Mouse (Mus musculus) kidney, embryonic 15.5 days (tissue): Measurements from ENCODE around the gene Rpusd1. TPM values are rescaled to one million over a fixed set of nuclear protein-coding genes. Genes with fewer than 3 reads are reported as not detected.

Experiments used
- ATAC-seq: fragments of 200-750 bp; cut with Nextera tagmentation; replicated peaks from 2 replicates; pipeline ENCODE4 v1.8.0; 2017; ENCODE audit warnings: moderate TSS enrichment; ENCODE audit not compliant: low FRiP score
- H3K27ac ChIP-seq: fragments of 300-500 bp; sonication (generic); 2 replicates; pipeline ENCODE4 v1.5.1; 2015; ENCODE audit warnings: mild to moderate bottlenecking, inconsistent platforms
- H3K27me3 ChIP-seq: fragments of 300-500 bp; sonication (generic); 2 replicates; pipeline ENCODE4 v1.6.1; 2015; ENCODE audit warnings: inconsistent platforms
- H3K36me3 ChIP-seq: fragments of 300-500 bp; sonication (generic); 2 replicates; pipeline ENCODE4 v1.6.1; 2015; ENCODE audit warnings: inconsistent platforms
- H3K4me1 ChIP-seq: fragments of 300-500 bp; sonication (generic); 2 replicates; pipeline ENCODE4 v1.6.1; 2015; ENCODE audit warnings: inconsistent platforms
- H3K4me2 ChIP-seq: fragments of 300-500 bp; sonication (generic); 2 replicates; pipeline ENCODE4 v1.6.1; 2015; ENCODE audit warnings: moderate library complexity, mild to moderate bottlenecking, inconsistent platforms
- H3K4me3 ChIP-seq: fragments of 300-500 bp; sonication (generic); replicated peaks from 2 replicates; pipeline ENCODE4 v1.5.1; 2015; ENCODE audit warnings: mild to moderate bottlenecking, inconsistent platforms
- H3K9ac ChIP-seq: fragments of 300-500 bp; sonication (generic); 2 replicates; pipeline ENCODE4 v1.6.1; 2015; ENCODE audit warnings: mild to moderate bottlenecking, inconsistent platforms
- H3K9me3 ChIP-seq: fragments of 300-500 bp; sonication (generic); replicated peaks from 2 replicates; pipeline ENCODE4 v1.6.1; 2016; ENCODE audit warnings: inconsistent platforms
- WGBS: fragments of 180-500 bp; shearing (Covaris S2); methylation state at CpG from one replicate; pipeline ENCODE4 v1.1.7; 2015; ENCODE audit warnings: mixed read lengths; 5-methylcytosine and 5-hydroxymethylcytosine counted together
- microRNA-seq: library from miRNA; unstranded; fragments of <30 nt; microRNA quantifications from one replicate; pipeline ENCODE4, GENCODE M21; 2016
- polyA plus RNA-seq: library from polyadenylated mRNA; unstranded; fragments of >200 nt; fragmentation: Nextera tagmentation; extraction: Ambion mirVana; gene quantifications from 2 replicates; pipeline ENCODE4 v1.2.1, GENCODE M21; 2015

Rpusd1 gene
- polyA plus RNA-seq, 1 experiment from 2014 or later, result 20.7 TPM

DNA sequence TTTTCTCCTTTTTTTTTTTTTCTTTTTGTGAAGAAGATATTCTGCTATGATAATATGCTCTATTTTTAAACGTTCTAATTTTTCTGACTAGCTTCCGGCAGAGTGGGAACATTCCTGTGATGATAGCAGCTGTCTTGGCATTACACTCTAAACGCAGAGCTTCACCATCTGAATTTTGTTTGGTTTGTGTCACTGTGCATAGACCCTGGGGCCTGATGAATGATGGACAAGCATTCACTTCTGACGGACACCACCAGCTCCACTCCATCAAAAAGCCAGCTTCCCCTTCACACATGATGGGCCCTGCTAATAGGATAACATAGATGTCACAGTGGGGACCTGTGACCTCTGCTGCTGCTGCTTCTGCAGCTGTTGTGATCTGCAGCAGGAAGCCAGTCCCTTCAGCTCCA lies 34.1 kb downstream of the Rpusd1 start:
- no peak overlapping the region for H3K4me2 ChIP-seq
- no peak overlapping the region for H3K4me3 ChIP-seq

DNA sequence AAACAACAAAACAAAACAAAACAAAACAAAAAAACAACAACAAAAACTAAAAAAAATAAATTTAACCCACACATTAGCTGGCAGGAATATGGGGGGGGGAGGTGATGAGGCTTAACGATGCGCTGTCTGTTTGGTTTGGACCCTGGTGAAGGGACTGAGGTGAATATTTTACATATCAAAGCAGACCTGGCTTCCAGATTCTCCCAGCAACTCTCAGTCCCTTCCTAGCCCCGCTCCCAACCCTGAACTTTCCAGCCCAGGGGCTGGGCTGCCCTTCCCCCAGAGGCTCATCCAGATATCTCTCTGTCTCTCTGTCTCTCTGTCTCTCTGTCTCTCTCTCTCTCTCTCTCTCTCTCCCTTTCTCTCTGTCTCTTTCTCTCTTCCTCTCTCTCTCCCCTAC lies 35.1 kb downstream of the Rpusd1 start:
- H3K9me3 ChIP-seq, result no peaks in the 10 kb centered on the region
- no peak overlapping the region for H3K4me3 ChIP-seq
- no peak for ATAC-seq
- H3K36me3 ChIP-seq, result no peaks in the 10 kb centered on the region
- no peak overlapping the region for H3K27ac ChIP-seq
- H3K4me1 ChIP-seq, result no peaks in the 10 kb centered on the region
- peaks cover 7% of the 10 kb centered on the region; the same call in 1 of the 2 replicates for H3K27me3 ChIP-seq
- H3K9ac ChIP-seq, result no peak overlapping the region
- no peak overlapping the region for H3K4me2 ChIP-seq
- WGBS, result 33% methylated on average over 3 of the region's 3 CpGs

More for the DNA sequence above, 34.1 kb downstream of the Rpusd1 start:
- no peak overlapping the region for H3K27ac ChIP-seq
- H3K9ac ChIP-seq, result no peak overlapping the region
- no peaks in the 10 kb centered on the region for H3K9me3 ChIP-seq
- H3K4me1 ChIP-seq, result peaks cover 4% of the 10 kb centered on the region; the same call in 1 of the 2 replicates
- no peaks in the 10 kb centered on the region for H3K36me3 ChIP-seq
- WGBS, result 67% methylated on average over 4 of the region's 4 CpGs
- peaks cover 5% of the 10 kb centered on the region; the same call in 1 of the 2 replicates for H3K27me3 ChIP-seq
- ATAC-seq, result no peak

DNA sequence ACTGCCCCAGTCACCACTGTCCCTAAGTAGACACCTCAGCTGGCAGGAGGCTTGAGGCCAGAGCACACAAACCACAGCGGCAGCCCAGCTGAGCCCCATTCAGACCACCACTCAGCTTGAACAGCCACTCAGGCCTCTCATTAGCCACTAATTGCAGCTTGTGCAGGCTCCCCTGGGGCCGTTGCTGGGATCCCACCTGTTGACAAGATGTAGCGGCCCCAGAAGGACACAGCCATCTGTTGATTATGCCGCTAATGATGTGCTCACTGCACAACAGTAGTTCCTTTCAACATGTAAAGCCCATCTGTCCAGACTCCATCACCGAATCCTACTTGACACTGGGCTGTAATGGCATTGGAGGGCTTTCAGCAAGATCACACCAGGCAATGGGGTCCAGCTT lies 38.4 kb downstream of the Rpusd1 start:
- Histone ChIP-seq H3K27ac (no peak overlapping the region), H3K4me2 (no peak overlapping the region), H3K27me3 (peaks cover 11% of the 10 kb centered on the region; the same call in 1 of the 2 replicates), H3K36me3 (no peaks in the 10 kb centered on the region), H3K4me1 (no peaks in the 10 kb centered on the region), H3K9me3 (no peaks in the 10 kb centered on the region), H3K9ac (no peak overlapping the region), H3K4me3 (no peak overlapping the region)
- ATAC-seq, result no peak
- 55% methylated on average over 5 of the region's 5 CpGs for WGBS

DNA sequence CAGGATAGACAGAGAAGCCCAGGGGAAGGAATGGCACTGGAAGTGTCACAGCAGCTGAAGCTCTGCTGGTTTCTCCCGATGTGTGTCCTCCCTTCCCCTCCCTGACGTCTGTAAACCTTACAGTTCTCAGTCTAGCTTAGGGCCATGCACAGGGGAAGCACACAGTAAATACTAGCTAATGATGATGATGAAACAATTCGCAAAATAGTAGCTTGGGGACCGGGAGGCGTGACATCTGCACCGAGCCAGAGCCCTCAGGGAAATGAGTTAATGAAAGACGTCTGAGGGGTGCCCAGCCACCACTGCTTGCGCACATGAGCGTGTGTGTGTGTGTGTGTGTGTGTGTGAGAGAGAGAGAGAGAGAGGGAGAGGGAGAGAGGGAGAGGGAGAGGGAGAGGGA lies 41.9 kb downstream of the Rpusd1 start:
- ATAC-seq, result no peak
- no peak overlapping the region for H3K4me3 ChIP-seq
- H3K4me2 ChIP-seq, result no peak overlapping the region
- no peak overlapping the region for H3K9ac ChIP-seq
- H3K9me3 ChIP-seq, result no peaks in the 10 kb centered on the region
- H3K27ac ChIP-seq, result no peak overlapping the region
- peaks cover 11% of the 10 kb centered on the region; the same call in 1 of the 2 replicates for H3K27me3 ChIP-seq
- 62% methylated on average over 9 of the region's 9 CpGs for WGBS
- H3K36me3 ChIP-seq, result no peaks in the 10 kb centered on the region
- peaks cover 4% of the 10 kb centered on the region for H3K4me1 ChIP-seq

DNA sequence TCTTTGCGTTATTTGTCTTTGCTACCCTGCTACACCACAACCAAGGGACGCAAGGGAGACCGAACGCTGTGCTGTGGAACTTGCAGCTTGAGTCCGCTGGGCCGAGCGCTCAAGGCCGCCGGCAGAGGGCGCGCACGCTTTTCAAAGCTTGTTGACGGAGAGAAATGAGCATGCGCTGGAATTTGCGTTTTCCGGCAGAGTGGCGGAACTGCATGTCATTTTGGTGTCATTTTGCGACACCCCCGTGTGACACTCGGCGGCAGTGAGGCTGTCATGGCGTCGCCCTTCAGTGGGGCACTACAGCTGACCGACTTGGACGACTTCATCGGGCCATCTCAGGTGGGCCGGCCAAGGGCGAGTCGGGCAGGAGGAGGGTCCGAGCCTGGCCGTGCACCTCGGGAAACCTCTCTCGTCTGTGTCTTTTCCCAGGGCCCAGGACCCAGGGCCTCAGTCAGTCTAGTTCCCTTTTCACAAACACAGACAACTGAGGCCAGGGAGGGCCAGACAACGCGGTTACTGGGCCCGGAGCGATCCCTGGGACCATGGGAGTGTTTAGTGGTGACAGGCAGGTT lies 46.2 kb downstream of the Rpusd1 start, which contains the start of gene Narfl:
TSS of gene Narfl (plus strand) at position 228 of the 572 bp plus-strand sequence.
- Histone ChIP-seq H3K27me3 (no peaks in the 10 kb centered on the region), H3K4me3 (peak within 1 kb of the TSS; percentile 87), H3K27ac (no peak within 1 kb of the TSS), H3K9me3 (no peaks in the 10 kb centered on the region), H3K4me2 (peak within 1 kb of the TSS; percentile 80), H3K36me3 (peaks cover 16% of the 10 kb centered on the region), H3K9ac (peak within 1 kb of the TSS; percentile 81), H3K4me1 (peaks cover 15% of the 10 kb centered on the region)
- ATAC-seq, result peak; percentile 85
- under 1% methylated on average over 37 of the region's 37 CpGs for WGBS

DNA sequence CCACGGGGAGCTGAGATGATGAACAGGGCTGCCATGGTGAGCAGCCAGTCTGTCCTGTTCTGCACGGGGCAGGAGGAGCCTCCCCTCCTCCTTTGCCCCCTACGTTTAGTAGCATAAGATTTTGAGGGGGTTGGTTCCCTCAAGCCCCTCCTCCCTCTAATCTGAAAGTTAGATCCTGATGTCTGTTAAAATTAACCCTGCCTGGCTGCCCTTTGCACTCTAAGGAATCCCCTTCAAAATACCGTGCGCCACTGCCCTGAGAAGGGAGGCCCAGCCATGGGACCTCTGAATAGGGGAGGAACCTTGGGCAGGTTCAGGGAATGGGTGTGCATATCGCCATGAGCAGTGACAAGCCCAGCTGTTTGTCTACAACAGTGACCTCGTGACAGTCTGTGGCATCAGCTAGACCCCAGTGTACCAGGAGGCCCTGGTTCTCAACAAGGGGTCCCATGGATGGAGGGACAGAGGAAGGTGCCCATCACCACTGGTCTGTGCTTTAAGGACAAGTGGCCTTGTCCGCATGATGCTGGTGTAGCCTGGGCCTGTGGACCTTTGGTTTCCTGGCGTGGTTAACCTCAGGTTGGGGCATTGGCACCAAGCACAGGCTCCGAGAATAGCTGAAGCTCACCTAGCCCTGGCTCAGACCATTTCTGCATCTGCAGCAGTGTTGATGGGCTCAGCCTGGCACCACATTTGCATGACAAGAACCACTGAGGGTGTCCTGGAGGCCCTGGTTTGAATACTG lies 48.0 kb downstream of the Rpusd1 start:
- peaks cover 32% of the 10 kb centered on the region for H3K36me3 ChIP-seq
- H3K4me3 ChIP-seq, result 0 out of 2 replicates have a peak overlapping the region, but pooled peaks have one; percentile 4
- no peak overlapping the region for H3K9ac ChIP-seq
- 78% methylated on average over 10 of the region's 10 CpGs for WGBS
- H3K9me3 ChIP-seq, result no peaks in the 10 kb centered on the region
- H3K27me3 ChIP-seq, result no peaks in the 10 kb centered on the region
- 0 out of 2 replicates have a peak overlapping the region, but pooled peaks have one; percentile 4 for H3K4me2 ChIP-seq
- no peak for ATAC-seq
- peaks cover 15% of the 10 kb centered on the region for H3K4me1 ChIP-seq
- H3K27ac ChIP-seq, result no peak overlapping the region

DNA sequence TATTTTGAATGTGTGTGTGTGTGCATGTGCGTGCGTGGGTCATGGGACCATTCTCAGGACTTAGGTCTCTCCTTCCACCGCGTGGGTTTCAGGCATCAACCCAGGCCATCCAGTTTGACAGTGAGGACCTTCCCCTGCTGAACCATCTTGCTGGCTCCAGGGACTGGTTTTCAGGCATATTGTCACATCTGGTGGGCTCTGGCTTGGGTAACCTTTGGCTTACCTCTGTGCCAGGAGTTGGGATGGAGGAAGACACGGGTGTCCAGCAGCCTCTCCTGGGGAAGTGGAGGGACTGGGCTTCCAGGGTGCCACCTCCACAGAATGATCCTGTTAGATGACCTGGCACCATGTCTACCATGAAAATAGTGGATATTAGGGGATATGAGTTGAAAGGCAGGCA lies 50.5 kb downstream of the Rpusd1 start:
- Histone ChIP-seq H3K9ac (no peak overlapping the region), H3K27me3 (no peaks in the 10 kb centered on the region), H3K4me1 (peaks cover 15% of the 10 kb centered on the region), H3K27ac (no peak overlapping the region), H3K36me3 (peaks cover 57% of the 10 kb centered on the region), H3K4me2 (no peak overlapping the region), H3K9me3 (no peaks in the 10 kb centered on the region), H3K4me3 (no peak overlapping the region)
- ATAC-seq, result no peak
- WGBS, result 96% methylated on average over 5 of the region's 5 CpGs

Small RNAs within 50 kb of the gene (microRNA-seq; reads per million reads assigned to microRNA genes)
- not detected for gene Gm25083
- gene Mir6966, result not detected

Other genes with a start within 250 kb of the Rpusd1 start
- gene Sstr5, start 230.4 kb upstream of the Rpusd1 start, polyA plus RNA-seq, result not detected in 2 replicates
- 5.1 and 5.9 TPM in 2 replicates for gene Sox8, start 157.0 kb upstream of the Rpusd1 start, polyA plus RNA-seq
- 30.9 and 32.1 TPM in 2 replicates for gene Lmf1, start 148.6 kb upstream of the Rpusd1 start, polyA plus RNA-seq
- gene Gng13, start 10.5 kb upstream of the Rpusd1 start, polyA plus RNA-seq, result 0.99 and 1.1 TPM in 2 replicates
- gene Chtf18, start 251 bp upstream of the Rpusd1 start, polyA plus RNA-seq, result 31.0 and 38.4 TPM in 2 replicates
- 0.08 TPM in 1 of 2 replicates, not detected in the other for gene Mslnl, start 8.4 kb downstream of the Rpusd1 start, polyA plus RNA-seq
- 5.6 and 6.3 TPM in 2 replicates for gene Msln, start 26.7 kb downstream of the Rpusd1 start, polyA plus RNA-seq
- 30.6 and 31.8 TPM in 2 replicates for gene Narfl, start 46.1 kb downstream of the Rpusd1 start, polyA plus RNA-seq
- 63.0 and 74.8 TPM in 2 replicates for gene Haghl, start 58.0 kb downstream of the Rpusd1 start, polyA plus RNA-seq
- gene Ccdc78, start 58.9 kb downstream of the Rpusd1 start, polyA plus RNA-seq, result 0.23 and 0.29 TPM in 2 replicates
- gene Fam173a, start 65.2 kb downstream of the Rpusd1 start, polyA plus RNA-seq, result 91.7 and 101 TPM in 2 replicates
- gene AC134908.4, start 68.0 kb downstream of the Rpusd1 start, polyA plus RNA-seq, result not detected in 2 replicates
- gene Metrn, start 69.5 kb downstream of the Rpusd1 start, polyA plus RNA-seq, result 53.5 and 58.5 TPM in 2 replicates
- gene Fbxl16, start 81.4 kb downstream of the Rpusd1 start, polyA plus RNA-seq, result 1.5 and 2.2 TPM in 2 replicates
- gene Wdr24, start 96.0 kb downstream of the Rpusd1 start, polyA plus RNA-seq, result 28.1 and 31.8 TPM in 2 replicates
- 56.2 and 61.4 TPM in 2 replicates for gene Jmjd8, start 101.2 kb downstream of the Rpusd1 start, polyA plus RNA-seq
- 336 and 362 TPM in 2 replicates for gene Stub1, start 105.7 kb downstream of the Rpusd1 start, polyA plus RNA-seq
- 2.8 and 3.8 TPM in 2 replicates for gene Rhbdl1, start 109.6 kb downstream of the Rpusd1 start, polyA plus RNA-seq
- gene Gm20683, start 114.1 kb downstream of the Rpusd1 start, polyA plus RNA-seq, result 1.8 and 3.0 TPM in 2 replicates
- gene Rhot2, start 117.2 kb downstream of the Rpusd1 start, polyA plus RNA-seq, result 26.8 and 29.0 TPM in 2 replicates
- 31.2 and 35.6 TPM in 2 replicates for gene Wdr90, start 133.8 kb downstream of the Rpusd1 start, polyA plus RNA-seq
- 54.9 and 55.1 TPM in 2 replicates for gene Mcrip2, start 141.1 kb downstream of the Rpusd1 start, polyA plus RNA-seq
- 78.7 and 81.5 TPM in 2 replicates for gene Mettl26, start 147.4 kb downstream of the Rpusd1 start, polyA plus RNA-seq
- gene Wfikkn1, start 153.2 kb downstream of the Rpusd1 start, polyA plus RNA-seq, result 0.49 and 0.56 TPM in 2 replicates
- 27.8 and 30.9 TPM in 2 replicates for gene Rab40c, start 192.1 kb downstream of the Rpusd1 start, polyA plus RNA-seq
- gene Pigq, start 217.3 kb downstream of the Rpusd1 start, polyA plus RNA-seq, result 72.2 and 76.4 TPM in 2 replicates
- 1.5 TPM in 2 replicates for gene Nhlrc4, start 217.3 kb downstream of the Rpusd1 start, polyA plus RNA-seq
- gene A930017K11Rik, start 224.9 kb downstream of the Rpusd1 start, polyA plus RNA-seq, result 5.4 and 5.7 TPM in 2 replicates